Mouse (Mus musculus) v-Abl transformed pro-B cells (cell line): ENCODE measurements around the gene Tmem274.

Experiments
- in situ Hi-C, 2 experiments: fragments of 400-800 bp; cut with MboI; formaldehyde crosslinking; loops; one replicate each; pipeline ENCODE4 v1.15.1; 2025; ENCODE audit not compliant: unreplicated experiment in 2 of 2

The Tmem274 gene

DNA sequence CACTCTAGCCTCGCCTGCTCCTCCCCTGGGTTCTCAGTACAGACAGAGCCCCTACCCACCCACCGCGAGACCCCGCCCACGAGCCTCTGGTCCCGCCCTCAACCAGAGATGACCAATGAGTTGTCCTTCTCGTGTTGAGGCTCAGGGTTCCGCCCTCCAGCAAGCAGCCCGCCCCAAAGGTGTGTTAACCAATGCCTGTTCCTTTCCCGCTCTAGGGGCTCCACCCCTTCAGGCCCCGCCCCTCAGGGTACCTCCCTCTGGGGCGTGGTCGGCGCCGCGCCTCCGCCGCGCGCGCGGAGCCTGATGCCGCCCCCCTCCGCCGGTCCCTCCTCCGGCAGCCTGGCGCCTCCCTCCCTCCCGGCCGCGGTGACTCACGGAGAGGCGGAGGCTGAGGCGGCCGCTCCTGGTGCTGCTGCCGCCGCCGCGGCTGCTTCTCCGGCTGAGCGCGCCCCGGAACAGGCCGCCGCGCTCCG, 40.7 kb downstream of the Tmem274 start, which contains the start of gene Ctnnbip1:
Gene Ctnnbip1, plus strand, starts transcription at position 369 of the 473 bp plus-strand sequence.
- in situ Hi-C loops, result no loop called here

- in situ Hi-C loops, result no loop called here
Observed at GRCm38 (mm10) chr4:149518351-149519220, 41.4 kb downstream of the Tmem274 start.

- in situ Hi-C loops, result no loop called here
Observed at GRCm38 (mm10) chr4:149521258-149521657, 44.1 kb downstream of the Tmem274 start.

GRCm38 (mm10) chr4:149523961-149524360, 46.8 kb downstream of the Tmem274 start:
- in situ Hi-C loops, result no loop called here

DNA sequence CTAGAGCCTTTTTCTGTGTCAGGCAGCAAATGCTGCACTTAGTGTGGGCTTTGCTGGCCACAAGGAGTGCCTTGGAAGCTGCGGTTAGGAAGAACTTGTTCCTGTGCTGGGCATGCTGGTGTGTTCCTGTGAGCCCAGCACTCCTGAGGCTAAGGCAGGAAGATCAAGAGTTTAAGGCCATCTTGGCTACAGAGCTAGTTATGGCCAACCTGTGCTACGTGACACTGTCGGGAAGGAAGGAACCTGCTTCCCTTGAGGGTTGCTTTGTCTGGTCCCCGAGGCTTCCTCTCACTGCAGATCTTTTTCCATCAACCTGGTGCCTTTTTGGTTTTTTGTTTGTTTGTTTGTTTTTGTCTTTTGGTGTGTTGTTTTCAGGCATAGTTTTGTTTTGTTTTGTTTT, 48.0 kb downstream of the Tmem274 start:
- in situ Hi-C loops, result loop anchor here in 1 of 2 experiments (25.0 kb wide), 1 partner anchor 788 kb away; no protein-coding TSS in a partner anchor

DNA sequence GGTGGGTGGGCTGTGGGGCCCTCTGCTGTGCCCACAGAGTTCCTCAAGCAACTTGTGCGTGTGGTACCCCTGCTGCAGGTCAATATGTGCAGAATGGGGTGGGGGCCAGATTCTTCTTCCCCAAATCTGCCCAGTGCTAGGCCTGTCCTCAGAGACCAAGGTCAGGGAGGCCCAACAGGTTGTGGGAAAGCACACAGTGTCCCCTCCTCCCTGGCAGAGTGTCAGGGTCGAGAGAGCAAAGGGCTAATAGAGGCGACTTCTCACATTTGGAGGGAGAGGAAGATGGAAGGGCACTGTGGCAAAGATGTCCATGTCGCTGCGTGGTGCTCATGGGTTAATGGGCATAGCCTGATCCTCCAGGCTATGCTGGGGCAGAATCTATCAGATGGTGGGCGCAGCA, 48.6 kb downstream of the Tmem274 start:
- in situ Hi-C loops, result loop anchor here in 1 of 2 experiments (25.0 kb wide), 1 partner anchor 789 kb away; no protein-coding TSS in a partner anchor

GRCm38 (mm10) chr4:149526330-149526729, 49.2 kb downstream of the Tmem274 start:
- in situ Hi-C loops, result loop anchor here in 1 of 2 experiments (25.0 kb wide), 1 partner anchor 789 kb away; no protein-coding TSS in a partner anchor

GRCm38 (mm10) chr4:149527621-149528354, 50.6 kb downstream of the Tmem274 start:
- in situ Hi-C loops, result loop anchor here in 1 of 2 experiments (25.0 kb wide), 1 partner anchor 790 kb away; no protein-coding TSS in a partner anchor

DNA sequence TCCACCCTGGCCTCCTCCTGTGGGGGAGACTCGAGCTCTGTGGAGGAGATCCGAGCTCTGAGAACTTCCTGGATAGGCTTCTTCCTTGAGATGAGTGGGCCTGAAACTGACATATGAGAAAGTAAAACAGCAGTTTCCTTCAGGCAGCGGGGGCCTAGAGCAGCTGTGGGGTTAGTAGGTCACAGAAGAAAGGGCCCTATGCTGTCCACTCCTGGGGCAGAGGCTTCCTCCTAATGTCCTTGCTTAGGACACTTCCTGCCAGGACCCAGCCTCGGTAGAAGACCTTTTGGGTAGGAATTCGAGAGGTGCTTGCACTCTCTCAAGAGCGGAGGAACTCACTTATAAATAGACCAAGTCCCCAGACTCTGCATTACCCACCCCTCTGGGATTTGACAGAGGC, 52.5 kb downstream of the Tmem274 start:
- in situ Hi-C loops, result loop anchor here in 1 of 2 experiments (25.0 kb wide), 1 partner anchor 792 kb away; no protein-coding TSS in a partner anchor
